Mouse (Mus musculus): ENCODE data around the gene Vmn1r76. TPM values are rescaled to one million over a fixed set of nuclear protein-coding genes. Genes with fewer than 3 reads are reported as not detected.

Vmn1r76 gene
- polyA plus RNA-seq (2014; fragmentation: Illumina TruSeq; extraction: RNeasy Lipid Tissue Mini Kit (QIAGEN cat#74804); ENCODE audit: low replicate concordance): not detected

GRCm38 (mm10) chr7:11938113-11938512 lies at the start of gene Vmn1r76:
TSS of gene Vmn1r76 (minus strand) at chr7:11938213.

DNA sequence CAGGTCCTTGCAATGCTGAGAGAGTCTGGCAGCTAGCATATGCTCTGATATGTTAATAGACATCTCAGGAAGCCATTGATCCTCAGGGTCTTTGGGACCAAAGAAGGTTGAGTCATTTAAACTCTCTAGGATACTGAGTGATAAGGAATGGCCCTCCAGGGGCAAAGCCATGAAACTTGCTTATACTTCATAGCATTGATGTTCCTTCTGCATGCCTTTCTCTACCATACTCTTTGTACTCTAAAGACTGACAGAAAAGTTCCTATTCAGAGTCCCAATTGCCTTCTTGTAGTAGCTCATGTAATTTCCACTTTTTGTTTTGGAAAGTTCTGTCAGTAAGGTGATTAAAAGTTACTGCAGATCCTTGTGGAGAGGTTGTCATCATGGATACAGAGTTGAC lies 63.7 kb downstream of the Vmn1r76 start, which contains the start of gene Vmn1r75:
Gene Vmn1r75 (plus strand): TSS at position 301 of the 400 bp plus-strand sequence.

Other genes with a start within 250 kb of the Vmn1r76 start
- gene Vmn1r73, start 207.9 kb downstream of the Vmn1r76 start, polyA plus RNA-seq (2014; fragmentation: Illumina TruSeq; extraction: RNeasy Lipid Tissue Mini Kit (QIAGEN cat#74804); ENCODE audit: low replicate concordance): not detected
- not detected for gene Vmn1r74, start 104.2 kb downstream of the Vmn1r76 start, polyA plus RNA-seq (2014; fragmentation: Illumina TruSeq; extraction: RNeasy Lipid Tissue Mini Kit (QIAGEN cat#74804); ENCODE audit: low replicate concordance)
- gene Vmn1r75, start 63.6 kb downstream of the Vmn1r76 start, polyA plus RNA-seq (2014; fragmentation: Illumina TruSeq; extraction: RNeasy Lipid Tissue Mini Kit (QIAGEN cat#74804); ENCODE audit: low replicate concordance): not detected
- not detected for gene Vmn1r77, start 98.5 kb upstream of the Vmn1r76 start, polyA plus RNA-seq (2014; fragmentation: Illumina TruSeq; extraction: RNeasy Lipid Tissue Mini Kit (QIAGEN cat#74804); ENCODE audit: low replicate concordance)
- not detected for gene Vmn1r78, start 212.0 kb upstream of the Vmn1r76 start, polyA plus RNA-seq (2014; fragmentation: Illumina TruSeq; extraction: RNeasy Lipid Tissue Mini Kit (QIAGEN cat#74804); ENCODE audit: low replicate concordance)
- not detected for gene Vmn1r79, start 233.1 kb upstream of the Vmn1r76 start, polyA plus RNA-seq (2014; fragmentation: Illumina TruSeq; extraction: RNeasy Lipid Tissue Mini Kit (QIAGEN cat#74804); ENCODE audit: low replicate concordance)